Mouse (Mus musculus) hindbrain, embryonic 14.5 days (tissue): ENCODE measurements around the gene Olfr1283. TPM values are rescaled to one million over a fixed set of nuclear protein-coding genes. Genes with fewer than 3 reads are reported as not detected.
"Not testable (repeated sequence)": the region's sequence is repeated elsewhere in the genome, so short reads cannot be mapped to it uniquely, and the experiment has no call there.

Source experiments
- ATAC-seq: fragments of 200-750 bp; cut with Nextera tagmentation; 2 replicates; pipeline ENCODE4 v1.8.0; 2017; ENCODE audit warnings: moderate number of reproducible peaks, mild to moderate bottlenecking, moderate TSS enrichment, moderate library complexity; ENCODE audit not compliant: low FRiP score
- DNase-seq: peaks from one replicate; pipeline ENCODE4 v3.0.0-alpha.2; 2015; ENCODE audit warnings: low spot score
- H3K27ac ChIP-seq: fragments of 300-500 bp; sonication (generic); 2 replicates; pipeline ENCODE4 v1.5.1; 2014; ENCODE audit warnings: mild to moderate bottlenecking, moderate library complexity
- H3K27me3 ChIP-seq: fragments of 300-500 bp; sonication (generic); 2 replicates; pipeline ENCODE4 v1.6.1; 2014; ENCODE audit warnings: mild to moderate bottlenecking, low read length, mixed read lengths; ENCODE audit not compliant: control insufficient read depth, insufficient read depth
- H3K36me3 ChIP-seq: fragments of 300-500 bp; sonication (generic); replicated peaks from 2 replicates; pipeline ENCODE4 v1.6.1; 2014; ENCODE audit not compliant: control insufficient read depth, insufficient read depth
- H3K4me1 ChIP-seq: fragments of 300-500 bp; sonication (generic); replicated peaks from 2 replicates; pipeline ENCODE4 v1.6.1; 2014; ENCODE audit warnings: antibody characterized with exemption, low read length, mixed read lengths; ENCODE audit not compliant: control insufficient read depth, insufficient read depth
- H3K4me2 ChIP-seq: fragments of 300-500 bp; sonication (generic); replicated peaks from 2 replicates; pipeline ENCODE4 v1.6.1; 2014; ENCODE audit warnings: mild to moderate bottlenecking, moderate library complexity
- H3K4me3 ChIP-seq: fragments of 300-500 bp; sonication (generic); replicated peaks from 2 replicates; pipeline ENCODE4 v1.5.1; 2014; ENCODE audit warnings: mild to moderate bottlenecking, low read length
- H3K9ac ChIP-seq: fragments of 300-500 bp; sonication (generic); 2 replicates; pipeline ENCODE4 v1.6.1; 2014
- H3K9me3 ChIP-seq: fragments of 300-500 bp; sonication (generic); 2 replicates; pipeline ENCODE4 v1.6.1; 2016; ENCODE audit warnings: low read length; ENCODE audit not compliant: control insufficient read depth
- WGBS: fragments of 180-500 bp; shearing (Covaris S2); extraction: QIAGEN DNeasy Blood & Tissue Kit; methylation state at CpG from one replicate; pipeline ENCODE4 v1.1.7; 2014; 5-methylcytosine and 5-hydroxymethylcytosine counted together
- polyA plus RNA-seq: library from polyadenylated mRNA; unstranded; fragments of >200 nt; fragmentation: Nextera tagmentation; extraction: Ambion mirVana; gene quantifications from 2 replicates; pipeline ENCODE4 v1.2.1, GENCODE M21; 2014

Gene Olfr1283
- polyA plus RNA-seq: not detected in 2 replicates

DNA sequence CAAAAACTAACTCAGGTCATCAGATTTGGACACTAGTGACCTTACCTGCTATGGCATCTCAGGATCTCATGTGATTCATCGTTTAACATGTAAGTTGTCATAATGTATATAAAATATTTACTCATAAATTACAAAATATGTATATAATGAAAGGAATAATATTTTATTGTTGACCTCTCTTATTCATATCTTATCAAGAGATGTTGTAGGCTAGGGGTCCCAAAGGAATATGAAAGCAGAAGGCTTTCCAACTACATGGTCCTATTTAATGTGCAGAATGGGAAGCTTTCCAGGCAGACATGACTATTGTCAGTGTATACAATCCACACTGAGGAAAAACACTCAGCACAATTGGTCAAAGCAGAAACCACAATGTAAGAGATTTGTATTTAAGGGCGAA lies at the start of gene Olfr1283:
TSS of gene Olfr1283 (plus strand) at position 301 of the 400 bp plus-strand sequence.
- no peaks in the 10 kb centered on the region for H3K4me1 ChIP-seq
- no peak within 1 kb of the TSS for H3K4me3 ChIP-seq
- H3K36me3 ChIP-seq: no peaks in the 10 kb centered on the region
- DNase-seq (no peak), ATAC-seq (no peak)
- H3K9me3 ChIP-seq: no peaks in the 10 kb centered on the region
- H3K27me3 ChIP-seq: no peaks in the 10 kb centered on the region
- H3K27ac ChIP-seq: no peak within 1 kb of the TSS
- 85% methylated on average over 2 of the region's 2 CpGs for WGBS
- H3K9ac ChIP-seq: no peak within 1 kb of the TSS
- H3K4me2 ChIP-seq: no peak within 1 kb of the TSS

DNA sequence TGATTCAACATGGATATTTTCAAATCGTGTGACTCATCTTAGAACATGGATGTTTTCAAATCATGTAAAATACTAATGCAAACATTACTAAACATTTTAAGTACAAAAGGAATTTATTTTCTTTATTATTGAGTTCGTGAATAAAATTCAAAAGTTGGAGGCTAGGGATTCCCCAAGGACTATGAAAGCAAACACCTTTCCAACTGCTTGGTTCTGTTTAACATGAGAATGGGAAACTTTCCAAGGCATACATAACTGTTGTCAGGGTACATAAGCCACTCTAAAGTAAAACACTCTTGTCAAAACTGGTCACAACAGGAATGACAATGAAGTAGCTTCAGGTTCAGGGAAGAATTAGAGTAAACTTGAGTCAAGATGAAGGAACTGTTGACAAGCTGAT lies 40.4 kb upstream of the Olfr1283 start, which contains the start of gene Olfr1281:
TSS of gene Olfr1281 (plus strand) at position 301 of the 400 bp plus-strand sequence.
- no peak within 1 kb of the TSS for H3K4me3 ChIP-seq
- DNase-seq (no peak), ATAC-seq (no peak)
- WGBS: 81% methylated on average over 2 of the region's 2 CpGs
- no peak within 1 kb of the TSS for H3K4me2 ChIP-seq
- H3K27me3 ChIP-seq: no peaks in the 10 kb centered on the region
- H3K9me3 ChIP-seq: no peaks in the 10 kb centered on the region
- no peak within 1 kb of the TSS for H3K27ac ChIP-seq
- no peaks in the 10 kb centered on the region for H3K4me1 ChIP-seq
- H3K36me3 ChIP-seq: no peaks in the 10 kb centered on the region
- H3K9ac ChIP-seq: no peak within 1 kb of the TSS

DNA sequence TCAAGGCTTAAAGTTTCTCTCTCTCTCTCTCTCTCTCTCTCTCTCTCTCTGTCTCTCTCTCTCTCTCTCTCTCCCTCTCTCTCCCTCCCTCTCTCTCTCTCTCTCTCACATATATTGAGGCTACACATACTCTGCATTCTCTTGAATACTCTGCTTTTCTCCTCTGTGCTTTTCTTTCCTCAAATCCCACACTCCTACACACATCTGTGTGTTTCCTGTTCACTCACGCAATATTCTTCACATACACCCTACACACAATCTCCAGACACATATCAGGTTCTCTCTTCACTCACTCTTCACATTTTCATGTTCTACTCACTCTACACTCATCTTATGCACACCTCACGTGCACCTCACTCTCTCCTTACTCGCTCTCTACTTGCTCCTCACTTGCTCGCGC lies 32.9 kb upstream of the Olfr1283 start:
- 92% methylated on average over 5 of the region's 5 CpGs for WGBS

DNA sequence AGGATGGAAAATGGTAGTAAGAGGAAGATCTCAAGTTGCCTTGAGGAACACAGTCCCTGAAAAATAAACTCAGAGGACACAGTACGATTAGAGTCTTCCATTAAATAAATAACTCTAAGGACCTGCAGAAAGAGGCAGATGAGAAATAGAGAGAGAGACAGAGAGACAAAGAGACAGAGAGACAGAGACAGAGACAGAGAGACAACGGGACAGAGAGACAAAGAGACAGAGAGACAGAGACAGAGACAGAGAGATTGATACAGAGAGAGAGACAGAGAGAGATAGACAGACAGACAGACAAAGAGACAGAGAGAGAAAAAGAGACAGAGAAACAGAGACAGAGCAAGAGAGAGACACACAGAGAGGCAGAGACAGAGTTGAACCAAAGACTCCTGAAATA lies 30.6 kb upstream of the Olfr1283 start, which contains the start of gene Olfr1282:
TSS of gene Olfr1282 (minus strand) at position 101 of the 400 bp plus-strand sequence.
- no peak within 1 kb of the TSS for H3K4me2 ChIP-seq
- no peak within 1 kb of the TSS for H3K9ac ChIP-seq
- H3K4me3 ChIP-seq: no peak within 1 kb of the TSS
- no peaks in the 10 kb centered on the region for H3K27me3 ChIP-seq
- H3K9me3 ChIP-seq: no peaks in the 10 kb centered on the region
- no peaks in the 10 kb centered on the region for H3K36me3 ChIP-seq
- DNase-seq: no peak
- no peak for ATAC-seq
- H3K4me1 ChIP-seq: no peaks in the 10 kb centered on the region
- no peak within 1 kb of the TSS for H3K27ac ChIP-seq
- WGBS: 77% methylated on average over 2 of the region's 2 CpGs

More for the DNA sequence above, 32.9 kb upstream of the Olfr1283 start:
- H3K4me1 ChIP-seq, H3K9ac ChIP-seq, H3K9me3 ChIP-seq, H3K4me2 ChIP-seq, ATAC-seq, H3K27ac ChIP-seq, H3K36me3 ChIP-seq, DNase-seq, H3K27me3 ChIP-seq, H3K4me3 ChIP-seq: not testable (repeated sequence)

DNA sequence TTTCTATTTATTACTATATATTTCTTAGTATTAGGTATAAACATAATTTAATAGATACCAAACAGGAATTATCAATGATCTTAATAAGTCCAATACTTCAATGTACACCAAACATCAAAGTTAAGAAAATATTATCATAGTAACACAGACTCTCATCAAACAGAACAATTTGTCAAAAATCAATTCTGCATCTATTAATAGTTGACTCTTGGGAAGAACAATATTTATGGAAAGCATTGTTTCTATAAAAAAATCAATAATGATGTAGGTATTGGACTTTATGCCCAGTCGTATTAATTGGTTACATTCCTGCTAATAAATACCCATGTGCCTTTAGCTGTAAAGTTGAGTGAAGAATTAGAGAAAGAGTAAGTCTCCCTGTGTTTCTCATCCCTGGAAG lies 8.6 kb downstream of the Olfr1283 start, which contains the start of gene Olfr1284:
TSS of gene Olfr1284 (plus strand) at position 301 of the 400 bp plus-strand sequence.
- no peaks in the 10 kb centered on the region for H3K36me3 ChIP-seq
- WGBS: 89% methylated on average over 1 of the region's 1 CpGs
- ATAC-seq: no peak
- H3K9me3 ChIP-seq: no peaks in the 10 kb centered on the region
- no peak within 1 kb of the TSS for H3K9ac ChIP-seq
- H3K27me3 ChIP-seq: no peaks in the 10 kb centered on the region
- no peak for DNase-seq
- H3K4me2 ChIP-seq: no peak within 1 kb of the TSS
- no peak within 1 kb of the TSS for H3K4me3 ChIP-seq
- H3K27ac ChIP-seq: no peak within 1 kb of the TSS
- H3K4me1 ChIP-seq: no peaks in the 10 kb centered on the region

Other genes with a start within 250 kb of the Olfr1283 start
- gene Gm15130, start 213.9 kb upstream of the Olfr1283 start, polyA plus RNA-seq: not detected in 2 replicates
- not detected in 2 replicates for gene 4930430A15Rik, start 137.2 kb upstream of the Olfr1283 start, polyA plus RNA-seq
- not detected in 2 replicates for gene Olfr1275, start 131.5 kb upstream of the Olfr1283 start, polyA plus RNA-seq
- not detected in 2 replicates for gene Olfr1276, start 112.3 kb upstream of the Olfr1283 start, polyA plus RNA-seq
- gene Olfr1277, start 92.7 kb upstream of the Olfr1283 start, polyA plus RNA-seq: not detected in 2 replicates
- not detected in 2 replicates for gene Olfr1278, start 76.7 kb upstream of the Olfr1283 start, polyA plus RNA-seq
- gene Olfr1279, start 66.2 kb upstream of the Olfr1283 start, polyA plus RNA-seq: not detected in 2 replicates
- not detected in 2 replicates for gene Olfr1280, start 52.8 kb upstream of the Olfr1283 start, polyA plus RNA-seq
- gene Olfr1281, start 40.3 kb upstream of the Olfr1283 start, polyA plus RNA-seq: not detected in 2 replicates
- not detected in 2 replicates for gene Olfr1282, start 30.7 kb upstream of the Olfr1283 start, polyA plus RNA-seq
- not detected in 2 replicates for gene Olfr1284, start 8.7 kb downstream of the Olfr1283 start, polyA plus RNA-seq
- gene Olfr1286, start 56.3 kb downstream of the Olfr1283 start, polyA plus RNA-seq: not detected in 2 replicates
- not detected in 2 replicates for gene Olfr1287, start 82.4 kb downstream of the Olfr1283 start, polyA plus RNA-seq
- gene Olfr1288, start 107.3 kb downstream of the Olfr1283 start, polyA plus RNA-seq: not detected in 2 replicates
- gene Olfr1289, start 114.0 kb downstream of the Olfr1283 start, polyA plus RNA-seq: not detected in 2 replicates
- not detected in 2 replicates for gene Olfr1290, start 127.0 kb downstream of the Olfr1283 start, polyA plus RNA-seq
- gene Olfr1291-ps1, start 130.4 kb downstream of the Olfr1283 start, polyA plus RNA-seq: not detected in 2 replicates
- not detected in 2 replicates for gene Olfr1293-ps, start 158.4 kb downstream of the Olfr1283 start, polyA plus RNA-seq
- not detected in 2 replicates for gene Olfr1294, start 173.5 kb downstream of the Olfr1283 start, polyA plus RNA-seq
- gene Olfr1295, start 202.9 kb downstream of the Olfr1283 start, polyA plus RNA-seq: not detected in 2 replicates